Mouse (Mus musculus) E14TG2a.4 (cell line): ENCODE results near the gene Dtx3.

Experiments used
- CTCF ChIP-seq: conservative IDR thresholded peaks from 2 replicates; pipeline ENCODE4 v1.5.1; 2014; ENCODE audit warnings: low read length
- NANOG ChIP-seq: IDR thresholded peaks from 2 replicates; pipeline ENCODE4 v1.6.1; 2014; ENCODE audit warnings: borderline replicate concordance, low read length, mixed read lengths

DNA sequence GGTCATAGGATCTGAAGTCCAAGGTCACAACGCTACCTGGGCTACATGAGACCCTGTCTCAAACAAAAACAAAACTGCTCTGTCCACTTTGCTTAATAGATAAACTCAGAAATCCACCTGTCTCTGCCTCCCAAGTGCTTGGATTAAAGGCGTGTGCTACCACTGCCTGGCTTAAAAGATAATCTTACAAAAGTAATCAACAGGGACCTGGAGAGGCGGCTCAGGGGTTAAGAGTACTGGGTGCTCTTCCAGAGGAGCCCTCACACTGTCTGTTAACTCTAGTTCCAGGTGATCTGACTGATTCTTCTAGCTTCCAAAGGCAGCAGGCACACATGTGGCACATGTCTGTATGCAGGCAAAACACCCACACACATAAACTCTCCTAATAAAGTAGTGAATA lies 7.6 kb upstream of the Dtx3 start:
- no peak for TF ChIP-seq CTCF
- TF ChIP-seq NANOG = no peak
